Comparison of ENCODE assay signal across 24 mouse cellular contexts in the genomic region with DNA sequence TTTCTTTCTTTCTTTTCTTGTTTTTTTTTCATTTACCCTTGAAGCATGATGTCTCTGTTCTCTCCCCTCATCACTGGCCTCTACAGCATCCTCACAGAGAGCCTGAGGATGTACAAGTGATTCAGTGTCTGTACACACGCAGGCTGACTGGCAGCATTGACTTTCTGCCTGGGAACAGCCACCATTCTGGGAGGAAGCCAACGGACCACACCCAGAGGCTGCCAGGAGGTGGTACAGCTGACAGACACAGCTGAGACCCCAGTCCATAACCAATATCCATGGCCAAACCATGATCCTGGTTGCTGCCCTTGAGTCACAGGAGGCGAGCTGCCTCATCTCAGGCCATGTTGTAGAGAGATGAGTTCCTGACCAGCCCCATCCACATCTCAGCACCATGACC.
A peak's percentile ranks its signal among the peaks of the same experiment; 100 is the strongest.
DNase-seq lines count a peak whose midpoint lies in the region; ATAC-seq and TF ChIP-seq lines count a peak whose summit lies in the region.
"Had no signal": no experiment of that assay in that cellular context is flagged by ENCODE, and none has a peak within 500 bp of the region (broad histone marks: within the 10 kb centered on the region; RNA-seq: fewer than 3 reads in every experiment).

No protein-coding gene starts in this region.

- H3K36me3 ChIP-seq in hindbrain, postnatal 0 days (ENCODE audit: insufficient read depth, low read length): no peaks in the 10 kb centered on the region
- H3K36me3 ChIP-seq in hindbrain, embryonic 13.5 days: 0 out of 2 replicates have a peak, but pooled peaks cover 3% of the 10 kb centered on the region
- H3K36me3 ChIP-seq in midbrain, embryonic 10.5 days: no peaks in the 10 kb centered on the region
- H3K36me3 ChIP-seq in midbrain, embryonic 14.5 days (ENCODE audit: control insufficient read depth, insufficient read depth, low read length): no peaks in the 10 kb centered on the region
- no peaks in the 10 kb centered on the region for H3K36me3 ChIP-seq in neural tube, embryonic 14.5 days (ENCODE audit: control insufficient read depth, insufficient read depth, low read length)
- H3K36me3 ChIP-seq: embryonic facial prominence, embryonic 13.5 days; embryonic facial prominence, embryonic 15.5 days; forebrain, embryonic 10.5 days; forebrain, embryonic 12.5 days had no signal

- no peaks in the 10 kb centered on the region for H3K27me3 ChIP-seq in hindbrain, postnatal 0 days (ENCODE audit: insufficient read depth, low read length)
- no peaks in the 10 kb centered on the region for H3K27me3 ChIP-seq in hindbrain, embryonic 13.5 days
- H3K27me3 ChIP-seq in midbrain, embryonic 10.5 days (ENCODE audit: low read depth, poor library complexity, severe bottlenecking): no peaks in the 10 kb centered on the region
- H3K27me3 ChIP-seq in midbrain, embryonic 14.5 days (ENCODE audit: control insufficient read depth, insufficient read depth, low read length): no peaks in the 10 kb centered on the region
- no peaks in the 10 kb centered on the region for H3K27me3 ChIP-seq in neural tube, embryonic 14.5 days (ENCODE audit: control insufficient read depth, insufficient read depth, low read length)
- H3K27me3 ChIP-seq: embryonic facial prominence, embryonic 13.5 days; embryonic facial prominence, embryonic 15.5 days; forebrain, embryonic 12.5 days had no signal

- intact Hi-C loops in left cerebral cortex, postnatal 4 days (cut with DNase I): no loop called here
- intact Hi-C loops in left cerebral cortex, adult 2 months (cut with DNase I): no loop called here

- DNase-seq in hindbrain, postnatal 0 days (ENCODE audit: low spot score): no peak
- peak; percentile 51 for DNase-seq in left cerebral cortex, postnatal 4 days
- no peak for DNase-seq in left cerebral cortex, adult 2 months (ENCODE audit: extremely low spot score in 1 of 2, low spot score in 2 of 2)
- DNase-seq in midbrain, embryonic 10.5 days (ENCODE audit: low spot score): no peak
- DNase-seq in midbrain, embryonic 14.5 days: no peak
- no peak for DNase-seq in neural tube, embryonic 10.5 days (ENCODE audit: extremely low spot score, low spot score)
- DNase-seq: adrenal gland, adult 2 months; adrenal gland, postnatal 10 days; adrenal gland, postnatal 25 days; cerebellum, adult 11 months; cerebellum, adult 18-20 months; cerebellum, adult 9-10 months; cerebellum, postnatal 14 days; cerebellum, postnatal 36 days; embryo, embryonic 11 days had no signal

- H3K4me1 ChIP-seq in hindbrain, postnatal 0 days (ENCODE audit: insufficient read depth, low read length): 0 out of 2 replicates have a peak, but pooled peaks cover 2% of the 10 kb centered on the region
- no peaks in the 10 kb centered on the region for H3K4me1 ChIP-seq in hindbrain, embryonic 13.5 days (replicated peaks)
- H3K4me1 ChIP-seq in midbrain, embryonic 10.5 days: peaks cover 31% of the 10 kb centered on the region
- peaks cover 2% of the 10 kb centered on the region; the same call in 1 of the 2 replicates for H3K4me1 ChIP-seq in midbrain, embryonic 14.5 days (ENCODE audit: control insufficient read depth, insufficient read depth, low read length)
- no peaks in the 10 kb centered on the region for H3K4me1 ChIP-seq in neural tube, embryonic 14.5 days (ENCODE audit: control insufficient read depth, insufficient read depth, low read length)
- H3K4me1 ChIP-seq: embryonic facial prominence, embryonic 13.5 days; embryonic facial prominence, embryonic 15.5 days had no signal

- H3K9ac ChIP-seq in hindbrain, postnatal 0 days (replicated peaks; ENCODE audit: low read length): no peak overlapping the region
- H3K9ac ChIP-seq in hindbrain, embryonic 13.5 days: no peak overlapping the region
- H3K9ac ChIP-seq in midbrain, embryonic 14.5 days (replicated peaks; ENCODE audit: low read length): no peak overlapping the region
- H3K9ac ChIP-seq in neural tube, embryonic 14.5 days (replicated peaks; ENCODE audit: low read depth, low read length): no peak overlapping the region
- H3K9ac ChIP-seq: embryonic facial prominence, embryonic 13.5 days; embryonic facial prominence, embryonic 15.5 days; forebrain, embryonic 12.5 days had no signal

- ATAC-seq in hindbrain, postnatal 0 days: peak; percentile 45; the same call in 1 of the 2 replicates
- no peak for ATAC-seq in hindbrain, embryonic 13.5 days (ENCODE audit: low FRiP score)
- no peak for ATAC-seq in midbrain, embryonic 14.5 days (ENCODE audit: low FRiP score, low TSS enrichment)
- ATAC-seq in neural tube, embryonic 14.5 days (ENCODE audit: low read depth): peak; percentile 30; the same call in 1 of the 2 replicates
- ATAC-seq: forebrain, embryonic 14.5 days; forebrain, embryonic 16.5 days had no signal

- TF ChIP-seq CTCF in hindbrain, postnatal 0 days (IDR thresholded peaks at IDR 0.05; ENCODE audit: low read depth): no peak
- no peak for TF ChIP-seq CTCF in left cerebral cortex, adult 2 months (IDR thresholded peaks at IDR 0.05)

- WGBS in hindbrain, postnatal 0 days: 51% methylated on average over 3 of the region's 3 CpGs
- WGBS in hindbrain, embryonic 13.5 days: 86% methylated on average over 3 of the region's 3 CpGs
- WGBS in midbrain, embryonic 10.5 days: 85% methylated on average over 3 of the region's 3 CpGs
- 86% methylated on average over 3 of the region's 3 CpGs for whole genome bisulfite sequencing in midbrain, embryonic 14.5 days
- WGBS in neural tube, embryonic 14.5 days: 76% methylated on average over 3 of the region's 3 CpGs

- peaks cover 5% of the 10 kb centered on the region; the same call in 1 of the 2 replicates for H3K9me3 ChIP-seq in hindbrain, postnatal 0 days (ENCODE audit: low read length)
- H3K9me3 ChIP-seq in hindbrain, embryonic 13.5 days: no peaks in the 10 kb centered on the region
- H3K9me3 ChIP-seq in midbrain, embryonic 10.5 days (replicated peaks): 0 out of 2 replicates have a peak, but pooled peaks cover 9% of the 10 kb centered on the region
- H3K9me3 ChIP-seq in midbrain, embryonic 14.5 days (ENCODE audit: control insufficient read depth, low read length): 0 out of 2 replicates have a peak, but pooled peaks cover 3% of the 10 kb centered on the region
- no peaks in the 10 kb centered on the region; the same call in 1 of the 2 replicates for H3K9me3 ChIP-seq in neural tube, embryonic 14.5 days (ENCODE audit: control insufficient read depth, low read length)
- H3K9me3 ChIP-seq: forebrain, embryonic 10.5 days; forebrain, embryonic 12.5 days had no signal

- H3K4me2 ChIP-seq in hindbrain, postnatal 0 days (ENCODE audit: low read depth, low read length): no peak overlapping the region
- no peak overlapping the region for H3K4me2 ChIP-seq in hindbrain, embryonic 13.5 days
- H3K4me2 ChIP-seq in midbrain, embryonic 14.5 days (ENCODE audit: low read length): no peak overlapping the region
- H3K4me2 ChIP-seq in neural tube, embryonic 14.5 days (ENCODE audit: low read depth, low read length): no peak overlapping the region
- H3K4me2 ChIP-seq: embryonic facial prominence, embryonic 13.5 days; embryonic facial prominence, embryonic 15.5 days; forebrain, embryonic 12.5 days had no signal

- H3K4me3 ChIP-seq in hindbrain, postnatal 0 days (ENCODE audit: low read length): no peak overlapping the region
- no peak overlapping the region for H3K4me3 ChIP-seq in hindbrain, embryonic 13.5 days
- H3K4me3 ChIP-seq in left cerebral cortex, adult 2 months: no peak overlapping the region
- no peak overlapping the region for H3K4me3 ChIP-seq in midbrain, embryonic 10.5 days
- no peak overlapping the region for H3K4me3 ChIP-seq in midbrain, embryonic 14.5 days (replicated peaks; ENCODE audit: low read depth, low read length)
- H3K4me3 ChIP-seq in neural tube, embryonic 14.5 days (ENCODE audit: low read depth, low read length): no peak overlapping the region
- H3K4me3 ChIP-seq: embryonic facial prominence, embryonic 13.5 days; embryonic facial prominence, embryonic 15.5 days; erythroblast, embryonic 14.5 days; forebrain, embryonic 10.5 days; forebrain, embryonic 12.5 days had no signal

- no peak overlapping the region for H3K27ac ChIP-seq in hindbrain, postnatal 0 days
- no peak overlapping the region for H3K27ac ChIP-seq in hindbrain, embryonic 13.5 days
- H3K27ac ChIP-seq in left cerebral cortex, adult 2 months: no peak overlapping the region
- H3K27ac ChIP-seq in midbrain, embryonic 10.5 days (replicated peaks): 0 out of 2 replicates have a peak overlapping the region, but pooled peaks have one; percentile 28
- no peak overlapping the region for H3K27ac ChIP-seq in midbrain, embryonic 14.5 days (replicated peaks; ENCODE audit: low read depth, low read length)
- no peak overlapping the region for H3K27ac ChIP-seq in neural tube, embryonic 14.5 days (ENCODE audit: low read depth, low read length)
- H3K27ac ChIP-seq: embryonic facial prominence, embryonic 13.5 days; embryonic facial prominence, embryonic 15.5 days; forebrain, embryonic 10.5 days; forebrain, embryonic 12.5 days had no signal

Comparison
In these comparisons a context has a peak if more than half of its experiments do, and no peak if none do; other contexts are left out.
1. ATAC-seq: peak in hindbrain, postnatal 0 days (single experiment) and neural tube, embryonic 14.5 days (single experiment); none in hindbrain, embryonic 13.5 days (single experiment) and midbrain, embryonic 14.5 days (single experiment).